19 mouse cellular contexts compared by ENCODE assay signal in genomic region chr16:45798591-45798990, GRCm38 (mm10). TPM values are rescaled to one million over a fixed set of nuclear protein-coding genes. Genes with fewer than 3 reads are reported as not detected.
DNase-seq lines count a peak whose midpoint lies in the region; ATAC-seq and TF ChIP-seq lines count a peak whose summit lies in the region.
"Had no signal": no experiment of that assay in that cellular context is flagged by ENCODE, and none has a peak within 500 bp of the region (broad histone marks: within the 10 kb centered on the region; RNA-seq: fewer than 3 reads in every experiment).

No protein-coding gene starts in this region.

- WGBS in kidney, embryonic 16.5 days = 85% methylated on average over 2 of the region's 2 CpGs
- WGBS in hindbrain, embryonic 10.5 days = 87% methylated on average over 2 of the region's 2 CpGs

- no peaks in the 10 kb centered on the region for H3K9me3 ChIP-seq in kidney, embryonic 16.5 days (ENCODE audit: low read length)
- no peaks in the 10 kb centered on the region for H3K9me3 ChIP-seq in hindbrain, embryonic 10.5 days
- H3K9me3 ChIP-seq: forebrain, embryonic 15.5 days; liver, embryonic 15.5 days; midbrain, embryonic 10.5 days; neural tube, embryonic 12.5 days had no signal

- H3K4me1 ChIP-seq in kidney, embryonic 16.5 days (ENCODE audit: insufficient read depth, low read length) = no peaks in the 10 kb centered on the region
- peaks cover 10% of the 10 kb centered on the region for H3K4me1 ChIP-seq in embryonic fibroblast, embryonic 13.5 days (ENCODE audit: control insufficient read depth, insufficient read depth, low read length)
- no peaks in the 10 kb centered on the region; the same call in 1 of the 2 replicates for H3K4me1 ChIP-seq in hindbrain, embryonic 10.5 days (replicated peaks)
- H3K4me1 ChIP-seq: liver, embryonic 15.5 days; neural tube, embryonic 12.5 days had no signal

- no peaks in the 10 kb centered on the region for H3K27me3 ChIP-seq in kidney, embryonic 16.5 days (ENCODE audit: insufficient read depth, low read length)
- no peaks in the 10 kb centered on the region for H3K27me3 ChIP-seq in hindbrain, embryonic 10.5 days (ENCODE audit: insufficient read depth, poor library complexity, severe bottlenecking)
- H3K27me3 ChIP-seq: forebrain, embryonic 15.5 days; liver, embryonic 15.5 days; neural tube, embryonic 12.5 days had no signal

- no peak overlapping the region for H3K9ac ChIP-seq in kidney, embryonic 16.5 days (replicated peaks; ENCODE audit: low read length)
- H3K9ac ChIP-seq: forebrain, embryonic 15.5 days; liver, embryonic 15.5 days; neural tube, embryonic 12.5 days had no signal

- no peak overlapping the region for H3K4me3 ChIP-seq in kidney, embryonic 16.5 days (ENCODE audit: low read length)
- no peak overlapping the region for H3K4me3 ChIP-seq in embryonic fibroblast, embryonic 13.5 days (ENCODE audit: insufficient read depth, low read length)
- H3K4me3 ChIP-seq in hindbrain, embryonic 10.5 days = no peak overlapping the region
- H3K4me3 ChIP-seq: erythroblast, embryonic 14.5 days; forebrain, embryonic 15.5 days; liver, embryonic 15.5 days; midbrain, embryonic 10.5 days; neural tube, embryonic 12.5 days had no signal

- ATAC-seq in kidney, embryonic 16.5 days (ENCODE audit: low FRiP score, low TSS enrichment) = no peak

- DNase-seq in kidney, postnatal 10 days = no peak
- peak; percentile 30 for DNase-seq in lung, postnatal 10 days
- no peak for DNase-seq in lung, postnatal 14 days
- DNase-seq in heart, adult 18-20 months = no peak
- DNase-seq in hindbrain, embryonic 10.5 days (ENCODE audit: low spot score) = no peak
- DNase-seq: cerebellum, adult 11 months; cerebellum, postnatal 14 days; heart, adult 11 months; heart, postnatal 4 days; kidney, postnatal 25 days; layer of hippocampus, adult 9-11 months; thymus, postnatal 36 days had no signal

- TF ChIP-seq POLR2A in embryonic fibroblast, embryonic 13.5 days (IDR thresholded peaks at IDR 0.05; ENCODE audit: low read depth, low read length) = no peak

- TF ChIP-seq CTCF in embryonic fibroblast, embryonic 13.5 days (IDR thresholded peaks at IDR 0.05; ENCODE audit: borderline replicate concordance, insufficient read depth, low read length) = no peak

- no peak overlapping the region for H3K4me2 ChIP-seq in kidney, embryonic 16.5 days (replicated peaks; ENCODE audit: low read depth, low read length)
- H3K4me2 ChIP-seq: forebrain, embryonic 15.5 days; liver, embryonic 15.5 days; neural tube, embryonic 12.5 days had no signal

- H3K27ac ChIP-seq in kidney, embryonic 16.5 days (ENCODE audit: low read length) = peak overlapping the region; percentile 24; the same call in 1 of the 2 replicates
- peak overlapping the region; percentile 98 for H3K27ac ChIP-seq in embryonic fibroblast, embryonic 13.5 days (ENCODE audit: insufficient read depth, low read length)
- no peak overlapping the region for H3K27ac ChIP-seq in hindbrain, embryonic 10.5 days
- H3K27ac ChIP-seq: forebrain, embryonic 15.5 days; liver, embryonic 15.5 days; midbrain, embryonic 10.5 days; neural tube, embryonic 12.5 days had no signal

- H3K36me3 ChIP-seq in kidney, embryonic 16.5 days (ENCODE audit: insufficient read depth, low read length) = peaks cover 72% of the 10 kb centered on the region
- peaks cover 50% of the 10 kb centered on the region for H3K36me3 ChIP-seq in hindbrain, embryonic 10.5 days
- H3K36me3 ChIP-seq: forebrain, embryonic 15.5 days had no signal

RNA-seq across cellular contexts. Expression of gene Abhd10, which starts 55.8 kb away (rescaled TPM):
- polyA plus RNA-seq in kidney, embryonic 16.5 days (2015; fragmentation: Nextera tagmentation; extraction: Ambion mirVana) = 36.4 and 36.7 TPM in 2 replicates
- 19.2 and 25.2 TPM in 2 replicates for polyA plus RNA-seq in embryonic fibroblast, embryonic 13.5 days (2011; ENCODE audit: insufficient read length, low read depth, missing spikeins)
- 10 to 100 TPM; 17.9 to 18.8 TPM for total RNA-seq in heart, adult 18-20 months (2021)
- 42.2 and 46.3 TPM in 2 replicates for polyA plus RNA-seq in hindbrain, embryonic 10.5 days (2016; fragmentation: Nextera tagmentation; extraction: Ambion mirVana)
